Mouse (Mus musculus) spleen, adult 2 months (tissue): ENCODE measurements around the gene Camk1g.

Source experiments
- CTCF ChIP-seq: fragments of 200-500 bp; IDR thresholded peaks from 2 replicates; pipeline ENCODE4 v1.5.1; 2011; ENCODE audit warnings: mild to moderate bottlenecking, inconsistent platforms; ENCODE audit not compliant: insufficient read depth, insufficient read length, insufficient replicate concordance; ENCODE audit errors: extremely low read depth
- POLR2A ChIP-seq: fragments of 200-500 bp; IDR thresholded peaks from 2 replicates; pipeline ENCODE4 v1.6.1; 2011; ENCODE audit warnings: low read depth, low read length, inconsistent platforms

DNA sequence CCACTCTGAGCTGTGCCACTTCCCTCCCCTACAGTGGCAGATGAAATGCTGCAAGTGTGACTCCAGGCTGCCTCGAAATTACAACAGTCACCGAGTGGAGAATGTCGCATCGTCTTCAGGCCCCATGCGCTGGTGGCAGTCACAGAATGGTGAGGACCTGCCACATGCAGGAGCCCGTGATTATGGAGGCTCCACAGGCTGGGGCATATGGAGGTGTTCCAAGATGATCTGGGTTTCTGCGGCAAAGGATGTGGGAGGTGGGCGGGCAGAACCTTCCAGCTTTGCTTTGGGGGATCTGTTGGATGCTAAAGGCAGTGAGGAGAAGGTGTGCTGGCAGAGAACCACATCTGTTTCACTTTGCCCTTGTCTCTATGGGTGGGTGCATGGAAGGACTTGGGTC, 49.7 kb downstream of the Camk1g start:
- TF ChIP-seq POLR2A (no peak), CTCF (no peak)
